Mouse (Mus musculus) midbrain, embryonic 10.5 days (tissue): ENCODE measurements at regions not wholly inside any gene's neighbourhood (a gene's known extent, or its start where the extent isn't known, plus 50 kb on each side); places are given as distances from the start of the nearest gene placed in this dataset.

Experiments
- DNase-seq: peaks from one replicate; pipeline ENCODE4 v3.0.0-alpha.2; 2017; ENCODE audit warnings: low spot score
- H3K27ac ChIP-seq: fragments of 300-500 bp; sonication (generic); replicated peaks from 2 replicates; pipeline ENCODE4 v1.5.1; 2016; ENCODE audit warnings: mild to moderate bottlenecking
- H3K27me3 ChIP-seq: fragments of 300-500 bp; sonication (generic); 2 replicates; pipeline ENCODE4 v1.6.1; 2016; ENCODE audit warnings: low read depth, mild to moderate bottlenecking; ENCODE audit not compliant: poor library complexity, severe bottlenecking
- H3K36me3 ChIP-seq: fragments of 300-500 bp; sonication (generic); 2 replicates; pipeline ENCODE4 v1.6.1; 2016; ENCODE audit warnings: mild to moderate bottlenecking, moderate library complexity
- H3K4me1 ChIP-seq: fragments of 300-500 bp; sonication (generic); 2 replicates; pipeline ENCODE4 v1.6.1; 2016
- H3K4me3 ChIP-seq: fragments of 300-500 bp; sonication (generic); 2 replicates; pipeline ENCODE4 v1.5.1; 2016; ENCODE audit warnings: mild to moderate bottlenecking, moderate library complexity
- H3K9me3 ChIP-seq: fragments of 300-500 bp; sonication (generic); replicated peaks from 2 replicates; pipeline ENCODE4 v1.6.1; 2016; ENCODE audit warnings: mild to moderate bottlenecking
- whole genome bisulfite sequencing: fragments of 180-500 bp; shearing (Covaris S2); methylation state at CpG from one replicate; pipeline ENCODE4 v1.1.7; 2016; 5-methylcytosine and 5-hydroxymethylcytosine counted together

- Histone ChIP-seq H3K27me3 (0 out of 2 replicates have a peak, but pooled peaks cover 4% of the 10 kb centered on the region), H3K4me3 (no peak overlapping the region), H3K9me3 (peaks cover 11% of the 10 kb centered on the region), H3K27ac (peak overlapping the region; percentile 84), H3K4me1 (peaks cover 48% of the 10 kb centered on the region), H3K36me3 (0 out of 2 replicates have a peak, but pooled peaks cover 2% of the 10 kb centered on the region)
- 90% methylated on average over 8 of the region's 8 CpGs for WGBS
- no peak for DNase-seq
Observed at GRCm38 (mm10) chr14:76223036-76223650, 112.5 kb downstream of the Nufip1 start.

- WGBS: 96% methylated on average over 2 of the region's 2 CpGs
Observed at GRCm38 (mm10) chr14:76223903-76224302, 113.2 kb downstream of the Nufip1 start.

DNA sequence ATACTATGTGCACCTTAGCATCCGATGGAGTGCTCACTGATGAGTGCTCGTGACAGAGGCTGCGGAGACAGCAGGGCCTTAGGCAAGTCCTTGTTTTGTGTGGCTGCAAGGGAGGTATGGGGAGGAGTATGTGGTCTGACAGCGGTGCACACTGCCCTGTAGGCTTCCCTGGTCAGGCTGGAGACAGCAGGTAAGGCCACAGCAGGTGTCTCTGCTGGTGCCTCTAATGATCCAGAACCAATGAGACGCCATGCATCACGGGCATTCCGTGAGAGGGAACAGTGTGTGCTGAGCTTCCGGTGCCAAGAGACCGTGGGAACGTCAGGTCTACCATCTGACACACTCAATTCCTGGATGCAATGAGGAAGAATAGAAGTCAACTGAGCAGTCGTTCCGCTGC is 114.8 kb downstream of the Nufip1 start:
- Histone ChIP-seq H3K27me3 (0 out of 2 replicates have a peak, but pooled peaks cover 4% of the 10 kb centered on the region), H3K36me3 (no peaks in the 10 kb centered on the region), H3K27ac (peak overlapping the region; percentile 52), H3K9me3 (no peaks in the 10 kb centered on the region), H3K4me3 (no peak overlapping the region), H3K4me1 (peaks cover 53% of the 10 kb centered on the region)
- DNase-seq: no peak
- WGBS: 72% methylated on average over 12 of the region's 12 CpGs

More at GRCm38 (mm10) chr14:76223903-76224302, 113.2 kb downstream of the Nufip1 start:
- Histone ChIP-seq H3K36me3 (no peaks in the 10 kb centered on the region), H3K4me3 (no peak overlapping the region), H3K27ac (peak overlapping the region; percentile 84), H3K4me1 (peaks cover 50% of the 10 kb centered on the region), H3K27me3 (0 out of 2 replicates have a peak, but pooled peaks cover 4% of the 10 kb centered on the region), H3K9me3 (peaks cover 3% of the 10 kb centered on the region; the same call in 1 of the 2 replicates)
- DNase-seq: no peak

DNA sequence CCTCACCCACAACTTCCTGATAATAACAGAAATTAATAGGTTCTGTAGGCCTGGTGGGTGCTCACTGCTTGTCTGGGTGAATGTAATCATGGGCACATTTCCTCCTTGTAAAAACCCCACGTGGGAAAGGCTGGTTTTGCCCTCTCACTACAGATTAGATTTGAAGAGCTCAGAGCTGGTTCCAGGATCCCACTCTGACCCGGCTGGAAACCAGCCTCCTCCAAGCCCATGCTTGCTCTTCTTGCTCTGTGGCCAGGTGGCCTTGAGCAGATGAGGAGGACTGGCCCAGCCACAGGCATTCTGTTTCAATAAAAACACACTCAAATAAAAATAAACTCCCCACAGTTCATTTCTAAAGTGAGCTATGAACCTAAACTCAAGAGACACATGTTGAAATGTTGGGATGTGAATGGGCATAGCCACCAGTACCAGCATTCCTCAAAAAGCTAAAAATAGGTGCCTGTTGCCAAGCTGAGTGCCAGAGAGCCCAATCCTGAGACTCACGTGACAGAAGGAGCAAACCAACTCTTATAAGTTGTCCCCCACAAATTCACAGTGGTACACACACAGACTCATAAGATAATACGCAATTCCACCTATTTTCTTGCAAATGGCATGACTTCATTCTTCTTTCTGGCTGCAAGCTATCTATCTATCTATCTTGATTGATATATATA is 116.1 kb downstream of the Nufip1 start:
- 75% methylated on average over 4 of the region's 4 CpGs for whole genome bisulfite sequencing
- H3K9me3 ChIP-seq: no peaks in the 10 kb centered on the region
- no peak for DNase-seq
- H3K36me3 ChIP-seq: no peaks in the 10 kb centered on the region
- 0 out of 2 replicates have a peak, but pooled peaks cover 4% of the 10 kb centered on the region for H3K27me3 ChIP-seq
- H3K4me3 ChIP-seq: no peak overlapping the region
- no peak overlapping the region for H3K27ac ChIP-seq
- peaks cover 41% of the 10 kb centered on the region for H3K4me1 ChIP-seq

GRCm38 (mm10) chr14:76228968-76229555 is 118.4 kb downstream of the Nufip1 start:
- Histone ChIP-seq H3K9me3 (no peaks in the 10 kb centered on the region), H3K27ac (peak overlapping the region; percentile 67; the same call in 1 of the 2 replicates), H3K36me3 (no peaks in the 10 kb centered on the region), H3K4me1 (peaks cover 19% of the 10 kb centered on the region), H3K4me3 (no peak overlapping the region), H3K27me3 (0 out of 2 replicates have a peak, but pooled peaks cover 4% of the 10 kb centered on the region)
- no peak for DNase-seq
- 64% methylated on average over 9 of the region's 9 CpGs for WGBS

GRCm38 (mm10) chr14:76239856-76240493 is 129.3 kb downstream of the Nufip1 start:
- no peaks in the 10 kb centered on the region; the same call in 1 of the 2 replicates for H3K9me3 ChIP-seq
- no peaks in the 10 kb centered on the region for H3K27me3 ChIP-seq
- 89% methylated on average over 14 of the region's 14 CpGs for WGBS
- no peak for DNase-seq
- no peak overlapping the region for H3K4me3 ChIP-seq
- no peaks in the 10 kb centered on the region for H3K36me3 ChIP-seq
- peak overlapping the region; percentile 57; the same call in 1 of the 2 replicates for H3K27ac ChIP-seq
- peaks cover 25% of the 10 kb centered on the region for H3K4me1 ChIP-seq

DNA sequence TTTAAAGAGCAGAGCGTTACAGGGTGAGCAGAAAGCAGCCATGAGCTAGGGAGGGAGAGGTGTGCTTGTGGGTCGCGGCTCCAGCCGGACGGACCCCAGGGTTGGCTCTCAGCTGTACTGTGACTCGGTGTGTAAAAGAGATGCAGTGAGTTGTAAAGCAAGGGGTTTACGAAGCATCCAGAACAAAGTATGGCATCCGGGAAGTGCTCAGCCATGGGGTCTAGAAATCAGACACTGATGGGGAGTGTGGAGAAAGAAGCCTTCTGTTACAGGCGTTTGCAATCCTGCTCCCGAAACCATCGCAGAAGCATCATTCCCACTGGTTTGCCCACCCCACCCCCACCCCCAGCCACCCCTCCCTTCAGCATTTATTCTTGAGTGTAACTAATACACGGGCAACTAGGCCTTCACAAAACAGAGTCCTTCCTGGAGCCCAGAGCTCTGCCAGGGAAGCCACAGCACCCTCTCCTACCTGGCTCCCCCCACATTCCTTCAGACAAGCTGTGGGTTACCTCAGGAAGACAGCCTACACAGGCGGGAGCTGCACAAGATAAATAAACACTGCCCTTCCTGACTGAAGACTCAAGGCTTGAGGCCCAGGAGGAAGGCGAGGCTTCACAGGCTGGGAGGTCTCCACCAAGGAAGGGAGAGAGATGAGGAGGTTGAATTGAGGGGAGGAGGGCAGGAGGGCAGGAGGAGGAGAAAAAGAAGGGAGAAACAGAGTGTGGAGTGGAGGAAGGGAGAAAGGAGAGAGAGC is 133.1 kb downstream of the Nufip1 start:
- Histone ChIP-seq H3K4me3 (no peak overlapping the region), H3K27me3 (no peaks in the 10 kb centered on the region), H3K27ac (peak overlapping the region; percentile 82), H3K4me1 (peaks cover 28% of the 10 kb centered on the region), H3K9me3 (no peaks in the 10 kb centered on the region; the same call in 1 of the 2 replicates), H3K36me3 (no peaks in the 10 kb centered on the region)
- 67% methylated on average over 14 of the region's 14 CpGs for WGBS
- no peak for DNase-seq

DNA sequence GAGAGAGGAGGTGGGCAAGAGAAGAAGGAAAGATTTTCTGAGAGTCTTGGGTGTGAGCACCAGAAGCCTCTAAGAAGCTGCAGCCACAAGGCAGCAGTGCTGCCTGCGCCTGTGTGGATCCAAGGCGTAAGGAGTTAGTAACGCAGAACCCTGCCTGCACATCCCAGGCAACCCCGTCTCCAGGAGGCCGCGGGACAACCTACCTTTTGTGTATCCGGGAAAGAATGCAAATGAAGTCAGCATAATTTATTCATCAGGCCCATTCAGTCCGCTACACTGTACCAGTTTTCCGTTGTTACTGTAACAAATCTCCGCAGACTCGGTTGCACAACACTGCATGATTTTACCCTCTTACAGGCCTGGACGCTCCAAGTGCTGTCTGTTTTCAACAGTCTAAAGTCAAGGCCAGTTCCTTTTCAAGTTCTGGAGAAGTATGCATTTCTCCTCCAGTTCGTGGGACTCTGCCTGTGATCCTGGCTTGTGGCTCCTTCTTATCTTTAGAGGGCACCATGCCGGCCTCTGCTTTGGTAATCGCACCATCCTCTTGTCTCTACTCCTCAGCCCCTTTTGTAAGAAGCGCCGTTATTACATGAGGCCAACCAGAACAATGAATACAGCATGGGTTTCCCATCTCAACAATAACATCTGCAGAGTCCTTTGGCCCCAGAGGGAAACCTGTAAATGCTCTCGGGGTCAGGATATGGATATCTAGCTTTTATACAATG is 133.8 kb downstream of the Nufip1 start:
- DNase-seq: peak; percentile 40
- Histone ChIP-seq H3K27ac (peak overlapping the region; percentile 82), H3K9me3 (no peaks in the 10 kb centered on the region; the same call in 1 of the 2 replicates), H3K4me3 (no peak overlapping the region), H3K4me1 (peaks cover 35% of the 10 kb centered on the region), H3K27me3 (no peaks in the 10 kb centered on the region), H3K36me3 (no peaks in the 10 kb centered on the region)
- 26% methylated on average over 18 of the region's 18 CpGs for WGBS

GRCm38 (mm10) chr14:76245063-76245396 is 134.3 kb downstream of the Nufip1 start:
- no peak for DNase-seq
- peaks cover 37% of the 10 kb centered on the region for H3K4me1 ChIP-seq
- no peaks in the 10 kb centered on the region for H3K27me3 ChIP-seq
- no peak overlapping the region for H3K4me3 ChIP-seq
- 0 out of 2 replicates have a peak overlapping the region, but pooled peaks have one; percentile 82 for H3K27ac ChIP-seq
- 59% methylated on average over 4 of the region's 4 CpGs for WGBS
- H3K36me3 ChIP-seq: no peaks in the 10 kb centered on the region
- H3K9me3 ChIP-seq: no peaks in the 10 kb centered on the region; the same call in 1 of the 2 replicates

DNA sequence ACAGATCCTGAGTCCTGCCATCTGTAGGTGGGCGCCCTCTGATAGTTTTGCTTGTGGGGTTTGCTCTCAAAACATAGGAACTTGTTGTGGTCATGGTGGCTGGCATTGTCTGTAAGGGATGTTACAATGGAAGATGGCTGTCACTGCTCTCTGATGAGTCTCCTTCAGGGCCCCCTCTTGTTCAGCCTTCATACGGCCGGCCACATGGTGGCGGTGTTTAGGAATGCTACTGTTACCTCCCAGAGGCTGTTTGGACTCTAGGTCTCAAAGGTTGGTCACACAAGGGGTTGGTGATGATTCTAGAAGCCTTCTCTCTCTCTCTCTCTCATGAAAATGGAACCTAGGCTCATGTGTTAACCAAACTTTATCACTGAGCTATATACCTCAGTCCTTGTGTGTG is 137.0 kb downstream of the Nufip1 start:
- H3K4me1 ChIP-seq: peaks cover 48% of the 10 kb centered on the region
- no peaks in the 10 kb centered on the region for H3K36me3 ChIP-seq
- 0 out of 2 replicates have a peak, but pooled peaks cover 4% of the 10 kb centered on the region for H3K27me3 ChIP-seq
- 86% methylated on average over 4 of the region's 4 CpGs for WGBS
- 0 out of 2 replicates have a peak overlapping the region, but pooled peaks have one; percentile 28 for H3K27ac ChIP-seq
- no peak overlapping the region for H3K4me3 ChIP-seq
- H3K9me3 ChIP-seq: no peaks in the 10 kb centered on the region
- DNase-seq: no peak

- no peak overlapping the region for H3K4me3 ChIP-seq
- H3K4me1 ChIP-seq: peaks cover 80% of the 10 kb centered on the region
- H3K27ac ChIP-seq: peak overlapping the region; percentile 95
- 27% methylated on average over 3 of the region's 3 CpGs for WGBS
- DNase-seq: no peak
- 0 out of 2 replicates have a peak, but pooled peaks cover 4% of the 10 kb centered on the region for H3K27me3 ChIP-seq
- no peaks in the 10 kb centered on the region for H3K9me3 ChIP-seq
- H3K36me3 ChIP-seq: no peaks in the 10 kb centered on the region
Observed at GRCm38 (mm10) chr14:76253850-76254249, 143.2 kb downstream of the Nufip1 start.
